Mouse (Mus musculus) right cerebral cortex, postnatal 25 days (tissue): ENCODE data around the gene Scrn2.

Experiments used
- DNase-seq: peaks from one replicate; pipeline ENCODE4 v3.0.0; 2022

Scrn2 gene

DNA sequence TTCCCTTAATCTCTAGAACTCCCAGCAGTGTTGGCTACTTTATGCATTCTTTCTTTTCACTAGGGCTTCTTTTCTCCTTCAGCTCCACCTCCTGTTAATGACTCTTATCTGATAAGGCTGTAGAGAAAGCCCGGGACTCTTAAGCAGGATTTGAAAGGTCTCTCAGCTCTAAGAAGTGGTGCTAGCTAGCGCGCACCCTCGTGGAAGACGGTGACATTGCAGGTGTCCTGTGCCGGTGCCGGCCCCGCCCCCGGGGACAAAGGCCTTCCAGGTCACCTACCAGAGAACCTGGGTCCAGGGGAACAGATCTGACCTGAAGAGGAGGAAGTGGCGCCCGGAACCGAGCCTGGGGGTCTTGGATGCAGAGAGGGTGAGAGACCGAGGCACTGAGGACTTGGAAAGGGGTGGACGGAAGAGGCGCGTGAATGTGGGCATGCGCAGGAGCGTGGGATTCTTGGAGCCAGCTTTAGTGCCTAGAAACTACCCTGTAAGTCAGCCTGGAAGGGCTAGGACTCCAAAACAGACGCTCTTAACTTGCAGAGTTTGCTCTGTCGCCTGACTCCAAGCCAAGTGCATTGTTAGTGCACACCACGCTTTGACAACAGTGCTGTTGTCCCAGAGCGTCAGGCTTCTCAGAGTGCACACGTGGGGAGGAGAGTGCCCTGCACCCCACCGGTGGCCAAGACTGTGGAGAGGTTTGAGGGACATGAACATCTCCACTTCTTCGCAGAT is at the start of gene Scrn2:
TSS of gene Scrn2 (plus strand) at position 253 of the 732 bp plus-strand sequence.
- peak; percentile 70 for DNase-seq

DNA sequence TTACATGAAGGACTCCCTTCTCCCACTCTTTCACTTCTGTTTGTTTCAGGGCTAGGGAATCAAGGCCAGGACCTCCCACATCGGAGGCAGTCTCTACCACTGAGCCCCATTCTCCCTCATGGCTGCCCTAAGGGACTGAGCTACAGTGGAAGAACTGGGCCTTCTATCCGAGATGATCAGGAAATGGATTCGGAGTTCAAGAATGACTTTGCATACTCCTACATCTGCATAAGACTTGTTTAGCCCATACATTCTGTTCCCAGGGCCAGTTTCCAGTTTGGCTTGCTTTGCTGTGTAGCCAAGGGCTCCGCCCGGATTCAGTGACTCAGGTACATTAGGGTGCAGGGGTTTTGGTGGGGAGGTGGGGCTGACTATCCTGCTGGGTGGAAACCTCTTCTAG is 49.7 kb upstream of the Scrn2 start:
- DNase-seq = no peak

DNA sequence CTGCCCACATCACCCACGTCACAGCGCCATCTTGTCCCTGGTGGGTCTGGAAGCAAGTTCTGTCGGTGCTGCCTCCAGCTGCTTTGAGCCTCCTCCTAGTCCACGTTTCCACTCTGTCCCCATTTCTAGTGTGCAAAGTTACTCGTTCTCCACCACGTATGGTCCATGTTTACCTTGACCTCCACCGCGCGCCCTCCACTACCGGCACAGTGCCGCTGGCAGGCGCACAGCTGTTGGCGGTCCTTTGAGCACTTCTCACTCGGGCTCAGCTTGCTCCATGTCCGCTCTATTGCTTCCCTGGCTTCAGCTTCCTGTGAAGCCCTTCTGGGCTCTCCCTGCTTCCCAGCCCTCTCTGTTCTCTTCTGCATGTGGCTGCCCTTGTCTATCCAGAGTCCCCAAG is 48.3 kb upstream of the Scrn2 start:
- no peak for DNase-seq

DNA sequence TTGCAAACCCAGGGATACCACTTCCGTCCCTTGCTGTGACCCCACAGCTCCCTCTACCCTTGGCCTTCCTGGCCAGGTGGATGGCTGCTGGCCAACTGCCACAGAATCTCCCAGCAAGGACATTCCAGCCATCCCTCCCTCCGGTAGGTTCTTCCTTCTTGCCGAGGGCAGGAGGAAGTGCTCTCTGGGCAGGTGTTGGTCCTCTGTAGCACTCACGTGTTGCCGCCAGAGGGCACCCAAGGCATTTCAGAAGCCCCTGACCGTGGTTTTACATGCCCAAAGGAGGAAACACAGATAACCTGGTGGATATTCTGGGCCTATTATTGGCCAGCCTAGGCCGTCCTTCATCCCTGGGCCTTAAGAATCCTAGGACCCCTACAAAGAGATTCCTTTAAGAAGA is 47.4 kb upstream of the Scrn2 start:
- DNase-seq = peak; percentile 72

DNA sequence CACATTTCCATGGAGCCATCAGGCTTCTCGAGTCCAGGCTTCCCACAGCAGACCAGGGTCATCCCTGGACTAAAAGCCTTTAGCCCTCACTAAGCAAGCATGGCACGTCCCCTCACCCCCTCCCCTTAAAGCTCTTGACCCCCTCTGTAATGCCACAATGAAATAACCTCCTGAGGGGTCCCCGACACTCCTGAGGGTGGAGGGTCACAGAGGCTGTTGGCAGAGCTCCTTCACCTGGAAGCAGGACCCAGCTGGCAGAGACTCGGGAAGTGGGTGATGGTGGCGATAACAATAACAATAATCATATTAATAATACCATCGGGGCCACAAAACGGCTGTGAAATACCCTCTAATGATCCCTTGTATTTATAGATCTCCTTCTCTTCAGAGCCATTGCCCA is 46.9 kb upstream of the Scrn2 start, which contains the start of gene Sp2:
TSS of gene Sp2 (minus strand) at position 101 of the 400 bp plus-strand sequence.
- no peak for DNase-seq

DNA sequence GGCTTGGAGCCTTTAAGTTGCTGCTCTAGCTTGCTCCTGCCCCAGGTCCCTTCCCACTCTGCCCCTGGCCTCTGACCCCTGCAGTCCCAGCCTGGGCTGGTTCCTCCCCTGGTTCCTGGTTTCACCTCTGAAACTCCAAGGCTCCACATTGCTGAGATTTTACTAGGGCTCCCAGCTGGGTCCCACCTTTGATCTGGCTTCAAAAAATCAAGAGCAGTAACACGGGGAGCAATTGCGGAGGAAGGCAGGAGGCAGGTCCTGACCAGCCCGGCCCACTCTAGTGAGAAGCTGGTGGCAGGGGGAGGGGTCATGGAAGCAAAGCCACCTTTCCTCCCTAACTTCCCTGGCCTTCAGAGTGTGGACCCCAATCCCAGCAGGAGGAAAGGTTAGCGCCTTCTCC is 44.8 kb upstream of the Scrn2 start:
- no peak for DNase-seq

DNA sequence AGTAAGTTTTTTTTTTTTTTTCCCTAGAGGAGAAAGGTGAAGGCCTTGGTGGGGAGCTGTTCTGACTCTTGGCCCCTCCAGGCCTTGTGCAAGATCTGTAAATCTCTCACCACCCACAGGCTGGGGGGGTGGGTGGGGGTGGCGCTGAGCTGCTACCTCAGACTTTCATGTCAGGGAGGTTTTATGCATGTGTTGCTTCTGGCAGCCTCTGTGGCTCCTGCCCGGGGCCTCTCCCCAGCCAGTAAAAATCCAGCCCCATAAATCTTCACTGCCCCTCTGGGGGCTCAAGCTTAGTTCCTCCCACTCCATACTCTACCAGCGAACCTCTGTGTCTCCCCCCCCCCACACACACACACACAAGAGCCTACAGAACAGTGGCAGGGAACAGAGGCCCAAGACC is 43.3 kb upstream of the Scrn2 start:
- DNase-seq = no peak

DNA sequence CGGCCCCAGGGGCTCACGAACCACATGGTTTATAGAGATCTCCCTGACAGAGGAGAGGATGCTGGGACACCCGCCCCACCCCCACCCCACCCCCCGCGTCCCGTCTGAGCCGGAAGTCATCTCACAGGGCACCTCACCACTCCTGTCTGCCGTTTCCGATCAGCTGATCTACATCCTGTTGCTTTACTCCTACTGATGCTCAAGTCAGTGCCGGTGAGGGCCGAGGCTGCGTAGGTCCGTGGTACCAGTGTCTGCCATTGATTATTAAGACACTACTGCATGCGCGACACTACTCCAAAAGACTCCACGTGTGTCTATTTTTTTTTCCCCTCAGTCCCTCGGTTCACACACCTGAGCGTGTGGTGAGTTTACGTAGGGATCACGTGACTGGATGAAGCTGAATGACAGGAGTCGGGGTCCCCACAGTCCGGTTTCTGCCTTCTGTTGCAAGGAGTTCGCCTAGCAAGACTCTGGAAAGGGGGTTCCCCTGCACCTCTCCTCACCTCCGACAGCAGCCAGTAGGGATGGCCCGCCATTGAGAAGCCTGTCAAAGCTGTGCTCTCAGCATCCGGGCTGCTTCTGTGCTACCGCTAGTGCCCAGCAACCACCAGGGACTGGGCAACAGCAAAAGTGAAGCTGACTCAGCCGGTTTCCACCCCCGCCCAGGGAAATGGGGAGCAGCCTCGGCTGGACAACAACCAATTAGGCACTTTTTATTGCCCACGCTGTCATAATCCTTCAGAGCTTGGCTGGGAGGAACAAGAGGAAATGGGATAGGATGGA is 41.7 kb upstream of the Scrn2 start:
- DNase-seq = no peak

DNA sequence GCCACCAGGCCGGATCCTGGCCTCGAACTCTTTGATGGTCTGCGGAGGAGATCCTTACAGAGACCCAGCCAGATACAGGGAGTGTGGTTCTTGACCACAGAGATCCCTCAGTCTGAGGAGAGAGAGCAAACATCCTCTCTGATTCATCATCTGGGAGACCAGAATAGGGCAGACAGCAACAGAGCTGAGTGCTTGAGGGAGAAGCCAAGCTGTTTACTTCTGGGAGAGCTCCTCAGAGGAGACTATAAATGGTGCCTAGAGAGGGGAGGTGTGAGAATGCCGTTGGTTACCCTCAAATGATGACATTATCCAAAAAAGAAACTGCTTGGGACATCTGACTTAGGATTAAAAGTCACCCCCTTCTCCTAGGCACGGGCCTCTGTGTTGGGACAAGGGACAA is 38.2 kb upstream of the Scrn2 start:
- DNase-seq = no peak

DNA sequence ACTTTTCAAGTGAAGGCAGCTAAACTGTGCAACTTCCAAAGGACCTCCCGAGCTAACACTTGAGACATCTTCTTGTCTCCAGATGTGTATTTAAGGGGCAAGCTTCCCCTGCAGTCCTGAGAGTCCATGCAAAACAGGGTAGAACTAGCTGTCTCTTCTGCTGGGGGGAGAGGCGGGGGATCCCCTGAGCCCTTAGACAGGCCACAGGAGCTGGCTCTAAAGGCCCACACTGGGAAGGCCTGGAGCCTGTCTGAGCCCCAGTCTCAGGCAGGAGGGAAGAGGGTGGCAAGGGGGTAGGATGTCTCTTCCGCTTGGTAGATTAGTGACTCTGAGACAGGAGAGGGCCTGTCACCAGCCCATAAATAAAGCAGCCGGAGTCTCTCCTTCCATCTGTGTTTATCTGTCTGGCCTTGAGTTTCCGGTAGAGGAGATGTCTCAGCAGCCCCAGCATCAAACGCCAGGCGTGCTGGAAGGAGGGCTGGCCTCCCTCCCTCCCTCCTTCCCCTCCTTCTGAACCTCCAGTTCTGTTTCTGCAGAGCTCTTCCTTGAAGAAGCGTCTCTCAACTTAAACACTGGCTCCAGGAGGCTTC is 36.9 kb upstream of the Scrn2 start:
- DNase-seq = no peak

DNA sequence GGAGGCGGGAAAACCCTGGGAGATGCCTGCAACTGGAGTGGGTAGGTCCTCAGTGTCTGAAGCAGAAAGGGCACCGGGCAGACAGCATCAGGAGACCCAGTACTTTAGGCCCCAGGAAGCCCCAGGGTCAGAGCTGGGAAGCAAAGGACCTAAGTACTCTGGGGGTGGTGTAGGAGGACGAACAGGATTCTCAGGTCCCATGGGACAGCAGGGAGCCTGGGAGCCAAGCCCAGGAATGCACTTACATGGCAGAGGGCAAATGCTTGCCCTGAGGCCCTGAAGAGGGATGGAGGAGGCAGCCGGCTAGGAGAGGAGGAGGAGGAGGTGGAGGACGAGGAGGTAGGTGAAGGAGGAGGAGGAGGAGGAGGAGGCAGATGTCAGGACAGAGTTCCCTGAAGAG is 34.7 kb upstream of the Scrn2 start:
- no peak for DNase-seq

DNA sequence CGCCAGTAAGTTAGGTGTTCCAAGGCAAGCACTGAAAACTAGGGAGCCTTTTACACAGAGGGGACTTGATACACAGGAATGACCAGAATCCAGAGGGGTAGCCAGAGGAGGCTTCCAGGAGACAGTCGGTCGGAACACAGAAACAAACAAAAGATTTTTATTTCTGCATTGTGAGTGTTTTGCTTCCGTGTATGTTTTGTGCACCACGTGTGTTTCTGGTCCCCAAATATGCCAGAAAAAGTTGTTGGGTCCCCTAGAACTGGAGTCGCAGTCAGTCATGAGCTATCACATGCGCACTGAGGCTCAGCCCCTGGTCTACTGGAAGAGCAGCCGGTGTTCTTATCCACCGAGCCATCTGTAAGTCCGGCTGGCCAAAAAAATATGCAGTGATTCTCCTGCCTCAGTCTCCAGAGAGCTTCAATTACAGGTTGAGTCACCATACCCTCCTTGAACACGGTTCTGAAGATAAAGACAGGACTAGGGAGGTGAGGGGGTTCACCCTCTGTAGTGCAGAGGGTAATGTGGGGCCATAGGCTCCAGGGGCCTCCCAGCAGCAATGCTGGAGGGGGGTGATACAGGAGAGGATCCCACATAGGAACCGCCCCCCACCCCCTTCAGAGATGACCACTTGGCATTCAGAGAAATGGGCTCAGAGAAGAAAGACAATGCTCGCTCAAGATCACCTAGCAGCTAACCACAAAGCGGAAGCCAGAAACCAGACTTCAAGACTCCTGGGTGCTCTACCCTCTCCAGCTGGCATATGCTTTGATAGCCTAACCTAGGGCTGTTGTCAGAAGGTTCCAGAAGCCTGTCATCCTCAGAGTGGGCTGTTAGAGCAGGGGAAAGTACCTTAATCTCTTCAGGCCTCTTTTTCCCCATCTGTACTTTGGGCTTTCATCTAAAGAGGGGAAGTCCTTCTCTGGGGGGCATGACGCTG is 33.6 kb upstream of the Scrn2 start:
- DNase-seq = no peak

DNA sequence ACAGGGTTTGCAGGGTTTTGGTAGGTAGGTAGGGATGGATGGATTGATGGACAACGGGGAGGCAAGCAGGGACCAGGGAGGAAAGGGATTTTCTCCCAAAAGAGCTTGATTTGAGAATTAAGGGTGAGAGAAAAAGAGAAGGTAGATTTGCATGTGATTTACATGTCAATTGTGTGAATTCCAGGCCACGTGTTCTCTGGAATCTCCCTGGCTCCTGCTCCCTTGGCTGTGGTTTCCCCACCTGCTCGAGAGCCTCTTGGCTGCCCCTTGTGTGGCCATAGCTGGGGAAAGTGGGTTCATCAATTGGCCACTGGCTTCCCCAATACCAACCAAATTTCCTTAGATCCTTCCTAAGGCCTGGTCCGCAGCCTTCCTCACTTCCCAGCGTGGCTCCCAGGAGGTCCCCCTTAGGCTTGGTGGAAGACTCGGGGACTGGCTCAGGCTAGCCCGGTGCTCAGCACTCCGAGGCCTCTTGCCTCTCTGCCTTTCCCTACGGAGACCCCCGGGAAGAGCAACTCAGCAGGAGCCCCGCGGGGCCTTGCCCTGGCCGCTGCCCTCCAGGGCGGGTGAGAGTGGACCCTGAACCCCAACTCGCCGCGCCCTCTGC is 32.9 kb upstream of the Scrn2 start:
- DNase-seq = no peak

DNA sequence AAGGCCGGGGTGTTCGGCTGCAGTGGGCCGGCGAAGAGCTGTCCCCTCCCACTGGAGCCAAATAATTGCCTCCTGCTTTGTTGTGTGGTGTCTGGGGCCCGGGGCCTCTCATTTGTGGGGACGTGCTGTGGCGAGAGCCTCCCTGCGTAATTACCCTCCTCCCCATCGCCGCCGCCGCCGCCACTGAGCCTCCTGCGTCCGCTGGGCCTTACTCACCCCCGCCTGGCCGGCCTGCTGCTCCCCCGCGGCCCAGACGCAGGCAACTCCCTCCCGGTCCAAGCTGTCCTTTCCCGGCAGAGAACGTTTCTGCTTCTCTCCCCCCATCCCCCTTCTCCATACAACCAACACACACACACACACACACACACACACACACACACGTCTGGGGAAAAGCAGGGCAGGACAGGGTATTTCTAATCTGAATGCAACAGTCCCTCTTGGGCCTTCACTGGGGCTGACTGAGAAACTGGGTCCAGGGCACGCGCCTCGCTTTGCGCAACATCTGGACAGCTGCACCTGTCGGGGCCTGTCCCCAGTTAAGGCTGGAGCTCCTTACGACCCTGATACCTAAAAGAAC is 32.3 kb upstream of the Scrn2 start:
- DNase-seq = peak; percentile 53

DNA sequence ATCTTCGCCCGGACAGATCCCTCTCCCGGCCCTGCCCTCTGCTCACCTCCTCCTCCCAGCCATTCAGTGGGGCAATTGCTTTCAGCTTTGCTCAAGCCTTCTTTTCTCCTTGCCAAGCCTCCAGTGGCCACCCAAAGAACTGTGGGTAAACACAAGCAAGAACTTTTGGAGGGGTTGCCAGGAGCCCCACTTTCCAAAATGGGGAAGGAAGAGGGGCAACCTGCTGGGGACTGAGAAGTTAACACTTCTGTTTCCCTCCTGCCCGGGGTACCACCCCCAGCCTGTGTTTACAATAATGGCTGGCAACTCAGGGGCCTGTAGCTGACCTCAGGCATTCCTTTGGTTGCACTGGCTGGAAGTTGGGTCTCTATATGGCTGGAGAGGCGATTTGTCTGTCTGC is 26.6 kb upstream of the Scrn2 start:
- no peak for DNase-seq

DNA sequence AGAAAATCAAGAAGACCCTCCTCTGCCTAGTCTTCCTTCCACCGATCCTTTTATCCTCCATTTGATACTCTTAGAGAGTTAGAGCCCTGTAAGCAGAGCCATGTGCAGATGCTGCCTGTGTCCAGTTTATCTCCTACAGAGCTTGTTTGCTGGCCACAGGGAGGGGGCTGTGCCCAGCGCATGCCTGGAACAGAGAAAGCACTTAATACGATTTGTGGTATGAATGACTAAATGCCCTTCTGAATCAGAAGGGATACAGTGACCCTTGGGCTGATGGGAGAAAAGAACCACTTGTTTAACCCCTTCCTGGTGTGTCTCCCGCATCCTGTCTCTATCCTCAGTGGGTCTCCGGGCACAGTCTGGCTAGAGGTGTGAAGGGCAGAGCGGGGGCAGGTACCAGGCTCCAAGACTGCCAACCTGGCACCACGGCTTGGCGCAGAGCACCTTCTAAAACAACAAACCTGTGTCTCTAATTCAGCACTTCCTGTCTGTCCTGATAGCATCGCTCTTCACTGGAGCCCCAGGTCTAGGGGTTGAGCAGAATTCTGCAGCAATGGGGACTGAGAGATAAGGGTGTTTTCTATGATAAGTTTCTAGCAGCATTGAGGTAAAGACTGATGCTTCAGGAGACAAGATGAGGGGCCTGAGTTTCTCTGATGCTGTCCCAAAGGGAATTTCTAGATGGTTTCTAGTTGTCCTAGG is 22.5 kb upstream of the Scrn2 start:
- no peak for DNase-seq

DNA sequence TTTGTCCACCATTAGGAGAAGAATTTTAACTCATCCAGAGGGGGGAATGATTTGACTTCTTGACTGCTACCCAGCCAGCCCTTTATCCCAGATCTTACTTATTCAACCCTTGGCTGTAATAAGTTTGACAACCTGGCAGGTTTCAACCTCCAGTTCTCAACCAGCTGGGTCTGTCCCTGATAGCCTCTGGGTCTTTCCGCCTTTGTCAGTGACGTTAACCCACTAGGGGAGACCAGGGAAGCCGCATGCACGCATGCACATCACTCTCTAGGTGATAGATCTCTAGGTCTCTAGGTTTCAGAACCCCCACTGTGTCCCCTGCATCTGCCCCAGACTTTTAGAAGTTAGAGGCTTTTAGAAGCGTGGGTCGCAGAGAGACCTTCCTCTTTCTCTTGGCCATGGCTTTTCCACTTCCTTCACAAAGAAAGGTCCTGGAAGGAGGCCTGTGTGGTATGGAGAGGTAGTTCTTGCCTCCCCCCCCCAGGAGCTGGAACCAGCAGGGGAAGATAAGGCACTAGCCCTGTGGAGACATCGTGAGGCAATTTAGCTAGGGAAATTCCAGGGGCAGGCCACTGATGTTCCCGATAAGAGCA is 20.4 kb upstream of the Scrn2 start:
- no peak for DNase-seq

DNA sequence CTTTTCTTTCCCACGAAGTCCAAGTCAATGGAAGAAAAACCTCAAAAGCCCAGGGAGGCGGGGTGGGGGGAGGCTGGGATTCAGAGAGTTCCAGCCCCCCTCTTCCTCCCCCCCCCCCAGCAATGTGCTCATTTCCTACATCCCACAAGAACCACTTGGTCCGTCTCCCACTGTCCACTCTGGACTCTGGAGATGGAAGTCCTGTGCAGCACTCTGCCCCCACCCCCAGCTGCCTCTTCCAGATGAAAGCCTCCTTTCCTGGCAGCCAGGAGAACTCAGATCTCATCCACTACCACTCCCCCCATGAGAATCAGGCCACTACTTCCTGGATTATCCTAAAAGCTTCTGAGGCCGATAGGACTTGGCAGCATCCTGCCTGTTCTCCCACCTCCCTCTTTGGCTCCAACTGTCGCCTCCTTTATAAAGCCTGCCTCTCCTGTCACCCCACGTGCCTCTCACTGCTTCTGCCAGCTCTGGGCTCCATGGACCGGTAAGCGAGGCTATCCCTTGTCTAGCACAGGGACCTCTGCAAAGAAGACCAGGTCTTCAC is 16.5 kb upstream of the Scrn2 start, which contains the start of gene Sp6:
TSS of gene Sp6 (plus strand) at position 274 of the 550 bp plus-strand sequence.
- no peak for DNase-seq

DNA sequence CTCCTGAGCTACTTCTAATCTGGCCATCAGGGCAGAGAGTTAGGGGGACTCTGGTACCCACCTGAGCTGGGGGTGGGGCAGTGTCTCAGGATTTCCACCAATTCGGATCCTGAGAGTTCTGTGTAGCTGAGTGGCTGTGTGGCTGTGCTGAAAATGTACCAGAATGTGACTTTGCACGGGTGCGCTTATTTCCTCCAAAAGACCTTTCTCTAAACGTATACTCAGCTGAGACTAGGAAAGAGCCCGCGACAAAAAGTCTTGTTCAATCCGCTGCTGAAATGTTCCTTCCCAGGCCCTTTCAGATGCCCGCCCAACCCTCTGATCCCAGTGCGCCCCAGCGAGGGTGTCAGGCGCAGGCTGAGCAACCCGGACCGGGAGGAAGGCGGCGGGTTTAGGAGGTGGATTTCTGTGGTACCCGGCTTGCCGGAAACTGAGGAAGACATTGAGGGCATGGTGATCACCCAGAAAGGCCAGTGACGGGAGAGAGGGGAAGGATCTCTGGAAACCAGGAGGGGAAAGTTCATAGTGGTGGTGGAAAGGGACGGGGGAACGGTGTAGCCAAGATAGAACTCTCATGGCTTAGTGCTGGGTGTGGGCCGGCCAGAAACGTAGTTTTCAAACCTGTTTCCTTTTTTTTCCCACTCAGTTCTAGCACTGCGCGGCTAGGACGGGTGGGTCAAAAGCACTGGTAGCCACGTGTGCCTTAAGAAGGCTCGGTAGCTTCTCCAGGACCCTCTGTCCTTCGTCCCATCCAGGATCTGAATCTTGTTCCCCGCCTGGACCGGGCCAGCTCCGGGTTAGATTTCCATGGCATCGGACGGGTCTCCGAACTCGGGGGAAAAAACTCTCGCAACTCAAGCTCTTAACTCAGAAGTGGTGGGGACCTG is 11.8 kb upstream of the Scrn2 start:
- no peak for DNase-seq
